Mouse (Mus musculus) neural tube, embryonic 14.5 days (tissue): ENCODE data around the gene Aaed1. TPM values are rescaled to one million over a fixed set of nuclear protein-coding genes. Genes with fewer than 3 reads are reported as not detected.
A peak's percentile ranks its signal among the peaks of the same experiment; 100 is the strongest.

Experiments used
- ATAC-seq: fragments of 200-750 bp; cut with Nextera tagmentation; 2 replicates; pipeline ENCODE4 v1.8.0; 2017; ENCODE audit warnings: low read depth, mild to moderate bottlenecking, moderate TSS enrichment, moderate library complexity
- H3K27ac ChIP-seq: fragments of 300-500 bp; sonication (generic); 2 replicates; pipeline ENCODE4 v1.5.1; 2014; ENCODE audit warnings: low read depth, mild to moderate bottlenecking, control low read depth, low read length, moderate library complexity, mixed read lengths
- H3K27me3 ChIP-seq: fragments of 300-500 bp; sonication (generic); 2 replicates; pipeline ENCODE4 v1.6.1; 2014; ENCODE audit warnings: low read length; ENCODE audit not compliant: control insufficient read depth, insufficient read depth
- H3K36me3 ChIP-seq: fragments of 300-500 bp; sonication (generic); 2 replicates; pipeline ENCODE4 v1.6.1; 2014; ENCODE audit warnings: low read length, mixed read lengths; ENCODE audit not compliant: control insufficient read depth, insufficient read depth
- H3K4me1 ChIP-seq: fragments of 300-500 bp; sonication (generic); 2 replicates; pipeline ENCODE4 v1.6.1; 2014; ENCODE audit warnings: low read length; ENCODE audit not compliant: control insufficient read depth, insufficient read depth
- H3K4me2 ChIP-seq: fragments of 300-500 bp; sonication (generic); 2 replicates; pipeline ENCODE4 v1.6.1; 2014; ENCODE audit warnings: mild to moderate bottlenecking, low read depth, low read length, control low read depth
- H3K4me3 ChIP-seq: fragments of 300-500 bp; sonication (generic); 2 replicates; pipeline ENCODE4 v1.5.1; 2014; ENCODE audit warnings: low read depth, low read length, control low read depth, mixed read lengths
- H3K9ac ChIP-seq: fragments of 300-500 bp; sonication (generic); replicated peaks from 2 replicates; pipeline ENCODE4 v1.6.1; 2014; ENCODE audit warnings: low read depth, mild to moderate bottlenecking, control low read depth, low read length, mixed read lengths
- H3K9me3 ChIP-seq: fragments of 300-500 bp; sonication (generic); 2 replicates; pipeline ENCODE4 v1.6.1; 2016; ENCODE audit warnings: low read length; ENCODE audit not compliant: control insufficient read depth
- WGBS: fragments of 180-500 bp; shearing (Covaris S2); extraction: QIAGEN DNeasy Blood & Tissue Kit; methylation state at CpG from one replicate; pipeline ENCODE4 v1.1.7; 2014; 5-methylcytosine and 5-hydroxymethylcytosine counted together
- polyA plus RNA-seq: library from polyadenylated mRNA; unstranded; fragments of >200 nt; fragmentation: Nextera tagmentation; extraction: Ambion mirVana; gene quantifications from 2 replicates; pipeline ENCODE4 v1.2.1, GENCODE M21; 2014

Aaed1 gene
- polyA plus RNA-seq, 1 experiment from 2014 or later = 11.8 TPM

GRCm38 (mm10) chr13:64248775-64249524 lies 63.6 kb downstream of the Aaed1 start:
- H3K9ac ChIP-seq = peak overlapping the region; percentile 50
- H3K27ac ChIP-seq = no peak overlapping the region
- no peaks in the 10 kb centered on the region for H3K4me1 ChIP-seq
- H3K36me3 ChIP-seq = no peaks in the 10 kb centered on the region
- peak overlapping the region; percentile 40 for H3K4me3 ChIP-seq
- H3K4me2 ChIP-seq = peak overlapping the region; percentile 74
- H3K27me3 ChIP-seq = no peaks in the 10 kb centered on the region
- ATAC-seq = peak; percentile 89
- WGBS = 8% methylated on average over 22 of the region's 22 CpGs
- H3K9me3 ChIP-seq = no peaks in the 10 kb centered on the region

- Histone ChIP-seq H3K4me3 (peak overlapping the region; percentile 40), H3K4me2 (peak overlapping the region; percentile 74), H3K9me3 (no peaks in the 10 kb centered on the region), H3K4me1 (no peaks in the 10 kb centered on the region), H3K27me3 (no peaks in the 10 kb centered on the region), H3K36me3 (no peaks in the 10 kb centered on the region), H3K9ac (peak overlapping the region; percentile 50), H3K27ac (no peak overlapping the region)
- peak; percentile 68 for ATAC-seq
- WGBS = under 1% methylated on average over 24 of the region's 24 CpGs
Observed at GRCm38 (mm10) chr13:64248161-64248774, 64.2 kb downstream of the Aaed1 start.

- Histone ChIP-seq H3K4me1 (no peaks in the 10 kb centered on the region), H3K36me3 (no peaks in the 10 kb centered on the region), H3K4me2 (no peak overlapping the region), H3K27ac (no peak overlapping the region), H3K4me3 (no peak overlapping the region), H3K9ac (no peak overlapping the region), H3K27me3 (no peaks in the 10 kb centered on the region), H3K9me3 (no peaks in the 10 kb centered on the region)
- 92% methylated on average over 12 of the region's 12 CpGs for WGBS
- no peak for ATAC-seq
Observed at GRCm38 (mm10) chr13:64246106-64246505, 66.4 kb downstream of the Aaed1 start.

GRCm38 (mm10) chr13:64244685-64245261 lies 67.7 kb downstream of the Aaed1 start:
- WGBS = 91% methylated on average over 4 of the region's 4 CpGs
- H3K27ac ChIP-seq = no peak overlapping the region

GRCm38 (mm10) chr13:64242721-64243120 lies 69.8 kb downstream of the Aaed1 start:
- Histone ChIP-seq H3K36me3 (no peaks in the 10 kb centered on the region), H3K4me3 (no peak overlapping the region), H3K9ac (no peak overlapping the region), H3K9me3 (no peaks in the 10 kb centered on the region), H3K27ac (no peak overlapping the region), H3K4me1 (no peaks in the 10 kb centered on the region), H3K4me2 (no peak overlapping the region), H3K27me3 (no peaks in the 10 kb centered on the region)
- ATAC-seq = no peak

More at GRCm38 (mm10) chr13:64244685-64245261, 67.7 kb downstream of the Aaed1 start:
- H3K4me2 ChIP-seq = no peak overlapping the region
- H3K4me1 ChIP-seq = no peaks in the 10 kb centered on the region
- H3K36me3 ChIP-seq = no peaks in the 10 kb centered on the region
- ATAC-seq = no peak
- H3K27me3 ChIP-seq = no peaks in the 10 kb centered on the region
- H3K9ac ChIP-seq = no peak overlapping the region
- H3K4me3 ChIP-seq = no peak overlapping the region
- no peaks in the 10 kb centered on the region for H3K9me3 ChIP-seq

GRCm38 (mm10) chr13:64240626-64241025 lies 71.9 kb downstream of the Aaed1 start:
- H3K36me3 ChIP-seq = no peaks in the 10 kb centered on the region
- no peak for ATAC-seq
- 80% methylated on average over 7 of the region's 7 CpGs for WGBS
- H3K4me3 ChIP-seq = no peak overlapping the region
- no peak overlapping the region for H3K4me2 ChIP-seq
- no peaks in the 10 kb centered on the region for H3K4me1 ChIP-seq
- H3K27me3 ChIP-seq = no peaks in the 10 kb centered on the region
- no peak overlapping the region for H3K9ac ChIP-seq
- no peak overlapping the region for H3K27ac ChIP-seq
- no peaks in the 10 kb centered on the region for H3K9me3 ChIP-seq

GRCm38 (mm10) chr13:64237681-64238157 lies 74.8 kb downstream of the Aaed1 start:
- no peaks in the 10 kb centered on the region for H3K9me3 ChIP-seq
- no peaks in the 10 kb centered on the region for H3K36me3 ChIP-seq
- H3K27ac ChIP-seq = no peak overlapping the region
- no peak overlapping the region for H3K9ac ChIP-seq
- ATAC-seq = no peak
- no peak overlapping the region for H3K4me2 ChIP-seq
- no peaks in the 10 kb centered on the region for H3K4me1 ChIP-seq
- H3K27me3 ChIP-seq = no peaks in the 10 kb centered on the region
- H3K4me3 ChIP-seq = no peak overlapping the region

- 76% methylated on average over 4 of the region's 4 CpGs for WGBS
- Histone ChIP-seq H3K36me3 (no peaks in the 10 kb centered on the region), H3K9me3 (no peaks in the 10 kb centered on the region), H3K9ac (no peak overlapping the region), H3K27me3 (no peaks in the 10 kb centered on the region), H3K4me3 (no peak overlapping the region), H3K27ac (no peak overlapping the region), H3K4me1 (no peaks in the 10 kb centered on the region), H3K4me2 (no peak overlapping the region)
- ATAC-seq = no peak
Observed at GRCm38 (mm10) chr13:64237000-64237680, 75.4 kb downstream of the Aaed1 start.

GRCm38 (mm10) chr13:64235777-64236176 lies 76.7 kb downstream of the Aaed1 start:
- H3K36me3 ChIP-seq = no peaks in the 10 kb centered on the region
- H3K9ac ChIP-seq = no peak overlapping the region
- 78% methylated on average over 3 of the region's 3 CpGs for WGBS
- no peak overlapping the region for H3K4me2 ChIP-seq
- no peak overlapping the region for H3K4me3 ChIP-seq
- no peaks in the 10 kb centered on the region for H3K4me1 ChIP-seq
- ATAC-seq = no peak
- no peaks in the 10 kb centered on the region for H3K9me3 ChIP-seq
- H3K27me3 ChIP-seq = no peaks in the 10 kb centered on the region
- no peak overlapping the region for H3K27ac ChIP-seq
